Mouse (Mus musculus): ENCODE measurements at regions not wholly inside any gene's neighbourhood (a gene's known extent, or its start where the extent isn't known, plus 50 kb on each side); places are given as distances from the start of the nearest gene placed in this dataset.
A peak's percentile ranks its signal among the peaks of the same experiment; 100 is the strongest.

GRCm38 (mm10) chr1:26053415-26053814, 223.9 kb upstream of the Adgrb3 start:
- DNase-seq = peak in 1 of 2 experiments; percentile 1

GRCm38 (mm10) chr1:26047804-26048203, 218.3 kb upstream of the Adgrb3 start:
- no peak for DNase-seq
